Mouse (Mus musculus): ENCODE data around the gene Glyctk.

DNA sequence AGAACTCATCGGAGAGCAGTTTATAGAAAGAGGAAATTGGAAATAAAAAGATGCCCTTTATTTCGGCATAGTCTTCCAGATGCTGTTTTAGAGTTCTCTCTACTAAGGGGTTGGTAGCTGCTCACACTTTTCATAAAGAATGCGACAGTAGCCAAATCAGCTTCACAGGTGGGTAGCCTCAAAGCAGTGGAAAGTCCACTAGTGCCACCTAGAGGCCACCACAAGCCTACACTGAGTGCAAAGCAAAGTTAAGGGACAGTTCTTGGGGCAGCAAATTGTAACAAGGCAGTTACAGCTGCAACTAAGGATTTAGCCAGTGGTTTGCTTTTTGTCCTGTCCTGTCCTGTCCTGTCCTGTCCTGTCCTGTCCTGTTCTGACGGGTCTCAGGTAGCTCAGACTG, 34.3 kb downstream of the Glyctk start:
- TF ChIP-seq CTCF (conservative IDR thresholded peaks at IDR 0.05; ENCODE audit: insufficient read depth, insufficient read length, low read depth, low read length) (peak; percentile 79), POLR2A (IDR thresholded peaks at IDR 0.05; ENCODE audit: low read depth, low read length) (no peak)

All from kidney, adult 2 months (tissue).